Mouse (Mus musculus): ENCODE data around the gene Tubg2. TPM values are rescaled to one million over a fixed set of nuclear protein-coding genes. Genes with fewer than 3 reads are reported as not detected.

The Tubg2 gene
- polyA plus RNA-seq, 1 experiment from 2014 or later = 4.2 TPM

- Histone ChIP-seq H3K27ac (peak overlapping the region; percentile 87), H3K4me1 (peaks cover 42% of the 10 kb centered on the region), H3K9me3 (no peaks in the 10 kb centered on the region), H3K36me3 (peaks cover 27% of the 10 kb centered on the region), H3K27me3 (ENCODE audit: insufficient read depth, poor library complexity, severe bottlenecking) (no peaks in the 10 kb centered on the region), H3K4me3 (0 out of 2 replicates have a peak overlapping the region, but pooled peaks have one; percentile 3)
- 38% methylated on average over 17 of the region's 17 CpGs for WGBS
- no peak for DNase-seq (ENCODE audit: low spot score)
Observed at GRCm38 (mm10) chr11:101190913-101191907, 35.5 kb downstream of the Tubg2 start.

DNA sequence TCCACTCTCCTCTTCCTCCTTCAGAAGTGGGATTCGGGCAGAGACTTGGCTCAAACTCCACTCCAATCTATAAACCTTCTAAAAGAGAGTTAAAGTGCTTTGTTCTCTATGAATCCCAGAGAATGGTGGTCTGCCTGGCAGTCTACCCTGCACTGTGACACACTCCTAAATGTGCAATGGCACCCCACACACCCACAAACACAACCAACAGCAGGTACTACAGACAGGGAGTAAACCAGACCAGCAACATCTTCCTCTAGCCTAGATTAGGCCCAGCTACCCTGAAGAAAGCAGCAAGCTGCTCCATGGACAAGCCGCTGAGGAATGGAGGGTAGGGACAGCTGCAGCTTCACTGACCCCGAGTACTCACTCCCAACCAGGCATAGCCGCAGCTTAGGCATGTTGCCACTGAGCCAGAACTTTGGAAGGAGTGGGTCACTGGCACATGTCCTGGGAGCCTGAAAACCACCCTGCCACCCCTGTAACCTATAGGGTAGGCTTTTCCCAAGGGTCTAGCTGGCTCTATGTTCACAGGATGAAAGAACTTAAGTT is 36.3 kb downstream of the Tubg2 start:
- H3K4me3 ChIP-seq = no peak overlapping the region
- H3K27ac ChIP-seq = peak overlapping the region; percentile 87
- no peaks in the 10 kb centered on the region for H3K9me3 ChIP-seq
- no peaks in the 10 kb centered on the region for H3K27me3 ChIP-seq (ENCODE audit: insufficient read depth, poor library complexity, severe bottlenecking)
- DNase-seq (ENCODE audit: low spot score) = no peak
- H3K4me1 ChIP-seq = peaks cover 42% of the 10 kb centered on the region
- peaks cover 24% of the 10 kb centered on the region for H3K36me3 ChIP-seq
- 85% methylated on average over 4 of the region's 4 CpGs for WGBS

DNA sequence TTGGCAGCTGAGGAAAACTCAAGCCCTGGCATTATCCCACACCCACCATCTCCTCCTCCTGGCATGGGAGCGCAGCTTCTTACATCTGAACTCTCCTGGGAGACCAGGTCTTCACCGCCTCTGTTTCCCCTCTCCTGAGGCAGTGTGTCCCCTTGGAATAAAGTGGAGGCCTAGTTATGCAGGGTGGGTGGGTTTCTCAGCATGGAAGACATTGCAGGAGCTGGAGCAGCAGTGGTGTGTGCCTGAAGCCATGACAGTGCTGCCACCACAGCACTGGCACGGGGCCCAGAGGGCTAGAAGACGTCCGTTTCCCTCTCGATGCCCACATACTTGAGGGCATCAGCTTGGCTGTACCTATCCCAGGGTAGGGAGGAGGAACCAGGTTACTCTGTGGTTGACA is 36.9 kb downstream of the Tubg2 start:
- Histone ChIP-seq H3K36me3 (peaks cover 30% of the 10 kb centered on the region), H3K4me1 (peaks cover 42% of the 10 kb centered on the region), H3K27me3 (ENCODE audit: insufficient read depth, poor library complexity, severe bottlenecking) (no peaks in the 10 kb centered on the region), H3K27ac (no peak overlapping the region), H3K9me3 (no peaks in the 10 kb centered on the region), H3K4me3 (no peak overlapping the region)
- DNase-seq (ENCODE audit: low spot score) = no peak
- WGBS = 92% methylated on average over 6 of the region's 6 CpGs

DNA sequence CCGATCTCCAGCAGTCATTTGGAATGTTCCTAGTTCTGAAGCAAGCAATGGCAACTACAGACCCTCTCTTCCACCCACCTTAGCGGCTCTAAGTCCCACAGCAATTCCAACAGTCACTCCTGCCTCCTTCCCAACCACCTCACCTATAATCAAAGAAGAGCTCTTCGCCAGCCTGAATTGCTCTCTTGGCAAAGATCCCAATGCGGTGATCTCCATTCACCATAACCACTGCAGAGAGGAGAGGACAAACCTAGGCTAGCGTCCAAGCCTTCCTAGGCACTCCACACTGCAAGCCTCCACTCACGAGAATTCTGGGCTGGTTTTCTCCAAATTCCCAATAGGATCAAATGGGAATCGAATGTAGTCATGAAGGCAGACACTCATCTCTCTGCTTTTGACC is 37.4 kb downstream of the Tubg2 start:
- DNase-seq (ENCODE audit: low spot score) = no peak
- Histone ChIP-seq H3K27me3 (ENCODE audit: insufficient read depth, poor library complexity, severe bottlenecking) (no peaks in the 10 kb centered on the region), H3K9me3 (no peaks in the 10 kb centered on the region), H3K27ac (no peak overlapping the region), H3K4me3 (no peak overlapping the region), H3K4me1 (peaks cover 41% of the 10 kb centered on the region), H3K36me3 (peaks cover 35% of the 10 kb centered on the region)
- WGBS = 80% methylated on average over 7 of the region's 7 CpGs

DNA sequence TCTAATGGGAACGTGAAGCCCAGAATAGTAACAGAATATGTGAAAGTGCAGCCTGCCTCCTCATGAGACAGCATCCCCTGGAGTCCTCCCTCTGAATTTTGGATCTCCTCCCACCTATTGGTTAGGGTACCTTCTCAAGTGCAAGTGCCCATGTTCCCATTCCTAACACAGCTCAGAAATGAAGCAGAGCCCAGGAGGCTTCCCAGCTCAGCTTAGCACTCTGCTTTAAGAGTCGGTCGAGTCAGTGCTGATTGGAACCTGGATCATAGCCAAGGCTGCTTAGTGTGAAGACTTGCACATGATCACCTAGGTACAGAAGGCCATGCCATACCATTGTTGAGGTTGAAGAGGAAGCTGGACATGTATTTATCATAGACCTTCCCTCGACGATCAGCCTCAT is 38.4 kb downstream of the Tubg2 start:
- Histone ChIP-seq H3K27ac (no peak overlapping the region), H3K36me3 (peaks cover 45% of the 10 kb centered on the region), H3K4me3 (no peak overlapping the region), H3K9me3 (no peaks in the 10 kb centered on the region), H3K27me3 (ENCODE audit: insufficient read depth, poor library complexity, severe bottlenecking) (no peaks in the 10 kb centered on the region), H3K4me1 (peaks cover 31% of the 10 kb centered on the region)
- no peak for DNase-seq (ENCODE audit: low spot score)
- 65% methylated on average over 5 of the region's 5 CpGs for WGBS

DNA sequence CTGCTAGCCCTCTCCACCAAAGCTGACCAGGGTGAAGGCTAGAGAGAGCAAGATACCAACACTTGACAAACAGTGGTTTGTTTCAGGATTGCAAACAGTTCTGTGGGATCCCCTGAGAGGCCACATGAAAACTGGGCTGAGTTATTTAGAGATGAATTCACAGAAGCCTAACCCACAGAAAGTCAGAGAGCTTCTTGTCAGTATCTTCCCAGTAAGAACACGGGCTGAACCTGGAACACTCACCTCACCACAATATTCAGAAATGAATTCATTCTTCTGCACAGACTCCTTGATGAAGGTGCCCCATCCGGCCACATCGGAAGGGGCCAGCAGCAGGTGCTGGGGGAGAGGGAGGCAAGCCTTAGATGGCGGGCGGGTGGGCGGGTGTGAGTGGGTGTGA is 38.9 kb downstream of the Tubg2 start:
- Histone ChIP-seq H3K4me1 (peaks cover 26% of the 10 kb centered on the region), H3K36me3 (peaks cover 50% of the 10 kb centered on the region), H3K27me3 (ENCODE audit: insufficient read depth, poor library complexity, severe bottlenecking) (no peaks in the 10 kb centered on the region), H3K4me3 (no peak overlapping the region), H3K27ac (no peak overlapping the region), H3K9me3 (no peaks in the 10 kb centered on the region)
- WGBS = 85% methylated on average over 6 of the region's 6 CpGs
- no peak for DNase-seq (ENCODE audit: low spot score)

DNA sequence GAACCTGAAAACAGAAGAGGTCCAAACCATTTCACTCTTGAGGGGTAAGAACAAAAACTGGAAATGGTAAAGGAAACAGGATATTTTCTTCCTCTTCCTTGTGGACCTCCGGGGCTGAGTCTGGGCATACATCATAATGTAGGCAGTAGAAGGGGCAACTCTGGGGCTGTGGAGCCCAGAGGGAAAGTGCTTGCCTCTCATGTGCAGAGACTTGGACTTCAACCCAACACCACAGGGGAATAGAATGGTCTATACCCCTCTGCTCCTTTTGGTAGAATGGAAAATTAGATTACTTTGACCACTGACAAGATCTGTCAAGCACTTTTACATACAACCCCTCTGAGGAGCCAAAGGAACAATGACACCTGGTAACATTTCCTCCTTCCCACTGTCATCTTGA is 39.4 kb downstream of the Tubg2 start:
- Histone ChIP-seq H3K27me3 (ENCODE audit: insufficient read depth, poor library complexity, severe bottlenecking) (no peaks in the 10 kb centered on the region), H3K36me3 (peaks cover 55% of the 10 kb centered on the region), H3K4me3 (no peak overlapping the region), H3K4me1 (peaks cover 21% of the 10 kb centered on the region), H3K27ac (no peak overlapping the region), H3K9me3 (no peaks in the 10 kb centered on the region)
- no peak for DNase-seq (ENCODE audit: low spot score)
- WGBS = 29% methylated on average over 1 of the region's 1 CpGs

GRCm38 (mm10) chr11:101195571-101195970 is 39.9 kb downstream of the Tubg2 start:
- H3K9me3 ChIP-seq = no peaks in the 10 kb centered on the region
- WGBS = 83% methylated on average over 8 of the region's 8 CpGs
- H3K27me3 ChIP-seq (ENCODE audit: insufficient read depth, poor library complexity, severe bottlenecking) = no peaks in the 10 kb centered on the region
- DNase-seq (ENCODE audit: low spot score) = no peak
- peaks cover 16% of the 10 kb centered on the region for H3K4me1 ChIP-seq
- peaks cover 60% of the 10 kb centered on the region for H3K36me3 ChIP-seq
- no peak overlapping the region for H3K4me3 ChIP-seq
- no peak overlapping the region for H3K27ac ChIP-seq

- 85% methylated on average over 8 of the region's 8 CpGs for WGBS
- Histone ChIP-seq H3K9me3 (no peaks in the 10 kb centered on the region), H3K27me3 (ENCODE audit: insufficient read depth, poor library complexity, severe bottlenecking) (no peaks in the 10 kb centered on the region), H3K4me3 (no peak overlapping the region), H3K4me1 (peaks cover 14% of the 10 kb centered on the region), H3K27ac (no peak overlapping the region), H3K36me3 (peaks cover 62% of the 10 kb centered on the region)
- no peak for DNase-seq (ENCODE audit: low spot score)
Observed at GRCm38 (mm10) chr11:101196175-101196574, 40.5 kb downstream of the Tubg2 start.

DNA sequence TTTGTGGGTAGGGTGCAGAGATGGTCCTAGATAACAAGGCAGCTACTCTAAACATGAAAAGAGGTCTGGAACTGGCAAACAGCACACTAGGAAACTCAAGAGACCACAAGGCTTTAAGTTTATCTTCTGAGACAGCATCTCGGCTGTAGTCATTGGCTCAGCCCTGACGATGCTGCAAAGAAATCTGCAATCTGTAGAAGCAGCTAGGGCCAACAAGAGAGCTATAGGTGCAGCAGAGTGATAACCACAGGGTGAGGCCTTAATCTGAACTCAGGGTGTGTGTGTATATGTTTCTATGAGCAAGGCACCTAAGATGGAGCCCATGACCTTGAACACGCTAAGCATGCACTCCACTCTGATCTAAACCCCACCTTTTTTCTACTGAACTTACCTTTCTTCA is 43.8 kb downstream of the Tubg2 start:
- no peaks in the 10 kb centered on the region for H3K27me3 ChIP-seq (ENCODE audit: insufficient read depth, poor library complexity, severe bottlenecking)
- WGBS = 84% methylated on average over 3 of the region's 3 CpGs
- DNase-seq (ENCODE audit: low spot score) = no peak
- H3K9me3 ChIP-seq = no peaks in the 10 kb centered on the region
- H3K27ac ChIP-seq = no peak overlapping the region
- H3K4me1 ChIP-seq = 0 out of 2 replicates have a peak, but pooled peaks cover 3% of the 10 kb centered on the region
- peaks cover 71% of the 10 kb centered on the region for H3K36me3 ChIP-seq
- no peak overlapping the region for H3K4me3 ChIP-seq

GRCm38 (mm10) chr11:101200986-101201385 is 45.3 kb downstream of the Tubg2 start:
- H3K9me3 ChIP-seq = no peaks in the 10 kb centered on the region
- H3K27ac ChIP-seq = no peak overlapping the region
- H3K36me3 ChIP-seq = peaks cover 64% of the 10 kb centered on the region
- no peaks in the 10 kb centered on the region for H3K27me3 ChIP-seq (ENCODE audit: insufficient read depth, poor library complexity, severe bottlenecking)
- WGBS = 33% methylated on average over 7 of the region's 7 CpGs
- no peak overlapping the region for H3K4me3 ChIP-seq
- H3K4me1 ChIP-seq = 0 out of 2 replicates have a peak, but pooled peaks cover 3% of the 10 kb centered on the region
- DNase-seq (ENCODE audit: low spot score) = no peak

All from heart, embryonic 10.5 days (tissue).